Mouse (Mus musculus): ENCODE measurements at regions not wholly inside any gene's neighbourhood (a gene's known extent, or its start where the extent isn't known, plus 50 kb on each side); places are given as distances from the start of the nearest gene placed in this dataset.

- DNase-seq: no peak
These were observed 288.0 kb downstream of the Usp25 start for GRCm38 (mm10) chr16:77301270-77302171.

GRCm38 (mm10) chr16:77300572-77301213 is 287.2 kb downstream of the Usp25 start:
- DNase-seq: no peak

- DNase-seq: no peak
These were observed 282.3 kb downstream of the Usp25 start for GRCm38 (mm10) chr16:77295574-77296355.

- no peak for DNase-seq
These were observed 278.8 kb downstream of the Usp25 start for GRCm38 (mm10) chr16:77292317-77292771.

- no peak for DNase-seq
These were observed 278.3 kb downstream of the Usp25 start for GRCm38 (mm10) chr16:77291723-77292316.

GRCm38 (mm10) chr16:77284205-77284604 is 270.7 kb downstream of the Usp25 start:
- DNase-seq: no peak

GRCm38 (mm10) chr16:77279916-77280315 is 266.4 kb downstream of the Usp25 start:
- DNase-seq: no peak

GRCm38 (mm10) chr16:77279495-77279894 is 266.0 kb downstream of the Usp25 start:
- DNase-seq: no peak

- DNase-seq: no peak
These were observed 259.8 kb downstream of the Usp25 start for GRCm38 (mm10) chr16:77273306-77273705.

- DNase-seq: no peak
These were observed 255.4 kb downstream of the Usp25 start for GRCm38 (mm10) chr16:77268926-77269325.

GRCm38 (mm10) chr16:77267679-77268078 is 254.2 kb downstream of the Usp25 start:
- DNase-seq: no peak

GRCm38 (mm10) chr16:77252349-77252748 is 238.8 kb downstream of the Usp25 start:
- DNase-seq: no peak

- no peak for DNase-seq
These were observed 237.9 kb downstream of the Usp25 start for GRCm38 (mm10) chr16:77251422-77251821.

GRCm38 (mm10) chr16:77240876-77241275 is 227.4 kb downstream of the Usp25 start:
- no peak for DNase-seq

GRCm38 (mm10) chr16:77239176-77239790 is 225.8 kb downstream of the Usp25 start:
- no peak for DNase-seq

- no peak for DNase-seq
These were observed 225.1 kb downstream of the Usp25 start for GRCm38 (mm10) chr16:77238358-77239175.

- DNase-seq: no peak
These were observed 224.3 kb downstream of the Usp25 start for GRCm38 (mm10) chr16:77237631-77238357.

- no peak for DNase-seq
These were observed 223.7 kb downstream of the Usp25 start for GRCm38 (mm10) chr16:77237272-77237603.

GRCm38 (mm10) chr16:77236509-77237271 is 223.2 kb downstream of the Usp25 start:
- DNase-seq: peak; percentile 5
